Mouse (Mus musculus): Measurements from ENCODE around the gene Cdhr3.

Gene Cdhr3

GRCm38 (mm10) chr12:33034343-33035088 lies 58.2 kb downstream of the Cdhr3 start:
- DNase-seq: no peak

- no peak for DNase-seq
These were observed 59.5 kb downstream of the Cdhr3 start for GRCm38 (mm10) chr12:33033221-33033620.

- DNase-seq: no peak
These were observed 62.1 kb downstream of the Cdhr3 start for GRCm38 (mm10) chr12:33030589-33030988.

- DNase-seq: no peak
These were observed 62.6 kb downstream of the Cdhr3 start for GRCm38 (mm10) chr12:33030066-33030465.

GRCm38 (mm10) chr12:33028708-33029107 lies 64.0 kb downstream of the Cdhr3 start:
- DNase-seq: peak in 1 of 2 experiments; percentile 27

- peak in 1 of 2 experiments; percentile 17 for DNase-seq
These were observed 64.5 kb downstream of the Cdhr3 start for GRCm38 (mm10) chr12:33028109-33028691.

- peak; percentile 77 to 83 for DNase-seq
These were observed 65.6 kb downstream of the Cdhr3 start for GRCm38 (mm10) chr12:33027093-33027492.

- DNase-seq: no peak
These were observed 68.2 kb downstream of the Cdhr3 start for GRCm38 (mm10) chr12:33024524-33024923.

GRCm38 (mm10) chr12:33021751-33022150 lies 70.9 kb downstream of the Cdhr3 start:
- no peak for DNase-seq

- no peak for DNase-seq
These were observed 71.5 kb downstream of the Cdhr3 start for GRCm38 (mm10) chr12:33021140-33021539.

GRCm38 (mm10) chr12:33020011-33020410 lies 72.7 kb downstream of the Cdhr3 start:
- DNase-seq: no peak

GRCm38 (mm10) chr12:33018601-33019000 lies 74.1 kb downstream of the Cdhr3 start:
- DNase-seq: no peak

- no peak for DNase-seq
These were observed 75.6 kb downstream of the Cdhr3 start for GRCm38 (mm10) chr12:33016824-33017705.

- peak in 1 of 2 experiments; percentile 48 for DNase-seq
These were observed 77.6 kb downstream of the Cdhr3 start for GRCm38 (mm10) chr12:33015103-33015502.

GRCm38 (mm10) chr12:33014050-33014796 lies 78.5 kb downstream of the Cdhr3 start:
- no peak for DNase-seq

GRCm38 (mm10) chr12:33010026-33010425 lies 82.6 kb downstream of the Cdhr3 start:
- DNase-seq: peak in 1 of 2 experiments; percentile 45

- DNase-seq: no peak
These were observed 83.3 kb downstream of the Cdhr3 start for GRCm38 (mm10) chr12:33009206-33009966.

GRCm38 (mm10) chr12:33008305-33009110 lies 84.2 kb downstream of the Cdhr3 start:
- DNase-seq: no peak

GRCm38 (mm10) chr12:33007176-33007575 lies 85.5 kb downstream of the Cdhr3 start:
- no peak for DNase-seq

- DNase-seq: no peak
These were observed 86.8 kb downstream of the Cdhr3 start for GRCm38 (mm10) chr12:33005858-33006257.

Measured in cerebellum, postnatal 25 days (tissue).